8 mouse cellular contexts compared by ENCODE assay signal in the genomic region with DNA sequence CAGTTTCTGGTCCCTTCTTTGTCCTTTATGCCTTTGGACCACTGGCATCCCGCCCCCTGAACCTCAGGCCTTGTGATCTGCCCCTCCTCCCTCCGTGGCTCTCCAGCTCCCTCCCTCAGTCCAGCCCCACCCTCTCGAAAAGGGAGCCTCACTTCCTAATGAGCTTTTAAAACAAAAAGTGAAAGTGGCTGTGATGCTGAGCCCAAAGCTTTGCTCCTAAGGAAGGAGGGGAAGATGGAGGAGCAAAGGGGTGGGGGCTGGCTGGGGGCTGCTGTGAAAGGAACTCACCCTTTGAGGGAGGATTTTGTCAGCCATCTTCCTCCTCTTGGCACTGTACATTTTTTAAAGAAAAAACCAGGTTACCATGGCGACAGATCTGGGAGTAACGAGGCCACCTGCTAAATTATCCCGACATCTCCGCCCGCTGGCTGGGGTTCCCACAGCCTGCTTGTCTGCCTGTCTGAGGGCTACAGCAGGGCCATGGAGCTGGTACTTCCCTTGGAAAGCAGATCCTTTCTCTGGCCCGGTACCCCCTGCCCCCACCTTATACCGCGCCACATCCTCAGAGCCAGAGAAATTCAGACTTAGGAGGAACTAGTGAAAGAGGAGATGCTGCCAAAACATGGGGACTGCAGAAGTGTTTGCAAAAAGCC. TPM values are rescaled to one million over a fixed set of nuclear protein-coding genes. Genes with fewer than 3 reads are reported as not detected.
DNase-seq lines count a peak whose midpoint lies in the region; ATAC-seq lines count a peak whose summit lies in the region.

No protein-coding gene starts in this region.

- H3K4me3 ChIP-seq in midbrain, embryonic 10.5 days: peak overlapping the region; percentile 39
- H3K4me3 ChIP-seq in stomach, embryonic 16.5 days (replicated peaks; ENCODE audit: low read length): peak overlapping the region; percentile 3; the same call in 1 of the 2 replicates

- peak overlapping the region; percentile 89 for H3K27ac ChIP-seq in midbrain, embryonic 10.5 days (replicated peaks)
- H3K27ac ChIP-seq in stomach, embryonic 16.5 days (ENCODE audit: low read length): no peak overlapping the region

- WGBS in midbrain, embryonic 10.5 days: 12% methylated on average over 11 of the region's 11 CpGs
- 29% methylated on average over 11 of the region's 11 CpGs for WGBS in stomach, embryonic 16.5 days

- peaks cover 84% of the 10 kb centered on the region for H3K4me1 ChIP-seq in midbrain, embryonic 10.5 days
- H3K4me1 ChIP-seq in stomach, embryonic 16.5 days (ENCODE audit: control insufficient read depth, insufficient read depth, low read length): peaks cover 39% of the 10 kb centered on the region

- H3K9ac ChIP-seq in stomach, embryonic 16.5 days (ENCODE audit: low read length): peak overlapping the region; percentile 48; the same call in 1 of the 2 replicates

- H3K27me3 ChIP-seq in midbrain, embryonic 10.5 days (ENCODE audit: low read depth, poor library complexity, severe bottlenecking): peaks cover 70% of the 10 kb centered on the region
- no peaks in the 10 kb centered on the region for H3K27me3 ChIP-seq in stomach, embryonic 16.5 days (ENCODE audit: control insufficient read depth, insufficient read depth, low read length)

- DNase-seq in kidney, adult 18-20 months: peak; percentile 18
- no peak for DNase-seq in kidney, adult 8-10 months
- DNase-seq in brain, adult 2 months (ENCODE audit: low read depth, low spot score): peak; percentile 90
- DNase-seq in frontal cortex, postnatal 10 days (ENCODE audit: low spot score in 2 of 2): peak; percentile 76 to 83
- DNase-seq in kidney, postnatal 4 days: peak; percentile 21 to 51
- DNase-seq in midbrain, embryonic 10.5 days (ENCODE audit: low spot score): peak; percentile 59
- no peak for DNase-seq in gastrocnemius, postnatal 25 days

- peaks cover 39% of the 10 kb centered on the region for H3K36me3 ChIP-seq in midbrain, embryonic 10.5 days
- peaks cover 18% of the 10 kb centered on the region; the same call in 1 of the 2 replicates for H3K36me3 ChIP-seq in stomach, embryonic 16.5 days (ENCODE audit: control insufficient read depth, insufficient read depth, low read length)

- no peak for ATAC-seq in stomach, embryonic 16.5 days (ENCODE audit: insufficient read depth, low FRiP score)

- H3K4me2 ChIP-seq in stomach, embryonic 16.5 days (ENCODE audit: low read depth, low read length): 0 out of 2 replicates have a peak overlapping the region, but pooled peaks have one; percentile 9

- H3K9me3 ChIP-seq in midbrain, embryonic 10.5 days (replicated peaks): no peaks in the 10 kb centered on the region
- no peaks in the 10 kb centered on the region for H3K9me3 ChIP-seq in stomach, embryonic 16.5 days (replicated peaks; ENCODE audit: control insufficient read depth, low read length)

RNA-seq across cellular contexts. Expression of a gene that starts 10.1 kb away (rescaled TPM):
- polyA plus RNA-seq in midbrain, embryonic 10.5 days (2016; fragmentation: Nextera tagmentation; extraction: Ambion mirVana): 14.8 and 19.7 TPM in 2 replicates
- polyA plus RNA-seq in stomach, embryonic 16.5 days (2015; fragmentation: Nextera tagmentation; extraction: Ambion mirVana): 21.8 and 23.9 TPM in 2 replicates
- total RNA-seq in gastrocnemius, postnatal 25 days (2021): 1 to 10 TPM; 8.0 to 10.0 TPM

RNA-seq across cellular contexts. Expression of a gene that starts 19.4 kb away (rescaled TPM):
- 160 and 170 TPM in 2 replicates for polyA plus RNA-seq in midbrain, embryonic 10.5 days (2016; fragmentation: Nextera tagmentation; extraction: Ambion mirVana)
- 81.7 and 81.9 TPM in 2 replicates for polyA plus RNA-seq in stomach, embryonic 16.5 days (2015; fragmentation: Nextera tagmentation; extraction: Ambion mirVana)
- 10 to 100 TPM; 88.0 to 97.0 TPM for total RNA-seq in gastrocnemius, postnatal 25 days (2021)

RNA-seq across cellular contexts. Expression of a gene that starts 27.6 kb away (rescaled TPM):
- polyA plus RNA-seq in midbrain, embryonic 10.5 days (2016; fragmentation: Nextera tagmentation; extraction: Ambion mirVana): 32.4 and 44.8 TPM in 2 replicates
- polyA plus RNA-seq in stomach, embryonic 16.5 days (2015; fragmentation: Nextera tagmentation; extraction: Ambion mirVana): 13.1 and 17.1 TPM in 2 replicates
- 100 to 1,000 TPM; 125 to 163 TPM for total RNA-seq in gastrocnemius, postnatal 25 days (2021)

RNA-seq across cellular contexts. Expression of a gene that starts 40.0 kb away (rescaled TPM):
- 0.05 TPM in 1 of 2 replicates, not detected in the other for polyA plus RNA-seq in midbrain, embryonic 10.5 days (2016; fragmentation: Nextera tagmentation; extraction: Ambion mirVana)
- polyA plus RNA-seq in stomach, embryonic 16.5 days (2015; fragmentation: Nextera tagmentation; extraction: Ambion mirVana): 0.13 TPM in 1 of 2 replicates, not detected in the other
- total RNA-seq in gastrocnemius, postnatal 25 days (2021): not detected

RNA-seq across cellular contexts. Expression of a gene that starts 55.9 kb away (rescaled TPM):
- 0.06 and 0.15 TPM in 2 replicates for polyA plus RNA-seq in midbrain, embryonic 10.5 days (2016; fragmentation: Nextera tagmentation; extraction: Ambion mirVana)
- 0.24 and 0.58 TPM in 2 replicates for polyA plus RNA-seq in stomach, embryonic 16.5 days (2015; fragmentation: Nextera tagmentation; extraction: Ambion mirVana)
- 10 to 100 TPM; 33.2 to 66.7 TPM for total RNA-seq in gastrocnemius, postnatal 25 days (2021)

Comparison
In these comparisons a context has a peak if more than half of its experiments do, and no peak if none do; other contexts are left out.
1. DNase-seq: peak in kidney, adult 18-20 months (single experiment), brain, adult 2 months (single experiment), frontal cortex, postnatal 10 days (2 of 2), kidney, postnatal 4 days (2 of 2) and midbrain, embryonic 10.5 days (single experiment); none in kidney, adult 8-10 months (0 of 2) and gastrocnemius, postnatal 25 days (single experiment).